Mouse (Mus musculus) liver, embryonic 15.5 days (tissue): Measurements from ENCODE around the gene Dstn. TPM values are rescaled to one million over a fixed set of nuclear protein-coding genes. Genes with fewer than 3 reads are reported as not detected.

Experiments used
- ATAC-seq: fragments of 200-750 bp; cut with Nextera tagmentation; 2 replicates; pipeline ENCODE4 v1.8.0; 2017; ENCODE audit warnings: moderate number of reproducible peaks, mild to moderate bottlenecking, moderate library complexity; ENCODE audit not compliant: insufficient read depth
- H3K27ac ChIP-seq: fragments of 300-500 bp; sonication (generic); replicated peaks from 2 replicates; pipeline ENCODE4 v1.5.1; 2015; ENCODE audit warnings: mild to moderate bottlenecking, inconsistent platforms
- H3K27me3 ChIP-seq: fragments of 300-500 bp; sonication (generic); 2 replicates; pipeline ENCODE4 v1.6.1; 2015; ENCODE audit warnings: mild to moderate bottlenecking, inconsistent platforms
- H3K36me3 ChIP-seq: fragments of 300-500 bp; sonication (generic); replicated peaks from 2 replicates; pipeline ENCODE4 v1.6.1; 2015; ENCODE audit warnings: moderate library complexity, mild to moderate bottlenecking, inconsistent platforms
- H3K4me1 ChIP-seq: fragments of 300-500 bp; sonication (generic); replicated peaks from 2 replicates; pipeline ENCODE4 v1.6.1; 2015; ENCODE audit warnings: inconsistent platforms
- H3K4me2 ChIP-seq: fragments of 300-500 bp; sonication (generic); 2 replicates; pipeline ENCODE4 v1.6.1; 2015; ENCODE audit warnings: moderate library complexity, mild to moderate bottlenecking, inconsistent platforms
- H3K4me3 ChIP-seq: fragments of 300-500 bp; sonication (generic); replicated peaks from 2 replicates; pipeline ENCODE4 v1.5.1; 2015; ENCODE audit warnings: mild to moderate bottlenecking, inconsistent platforms
- H3K9ac ChIP-seq: fragments of 300-500 bp; sonication (generic); 2 replicates; pipeline ENCODE4 v1.6.1; 2015; ENCODE audit warnings: moderate library complexity, mild to moderate bottlenecking, inconsistent platforms
- H3K9me3 ChIP-seq: fragments of 300-500 bp; sonication (generic); replicated peaks from 2 replicates; pipeline ENCODE4 v1.6.1; 2016; ENCODE audit warnings: inconsistent platforms
- WGBS: fragments of 180-500 bp; shearing (Covaris S2); methylation state at CpG from one replicate; pipeline ENCODE4 v1.1.7; 2015; ENCODE audit warnings: mixed read lengths; ENCODE audit not compliant: insufficient replicate concordance; 5-methylcytosine and 5-hydroxymethylcytosine counted together
- polyA plus RNA-seq: library from polyadenylated mRNA; unstranded; fragments of >200 nt; fragmentation: Nextera tagmentation; extraction: Ambion mirVana; gene quantifications from 2 replicates; pipeline ENCODE4 v1.2.1, GENCODE M21; 2015

Gene Dstn
- polyA plus RNA-seq, 1 experiment from 2014 or later, result 119 TPM

DNA sequence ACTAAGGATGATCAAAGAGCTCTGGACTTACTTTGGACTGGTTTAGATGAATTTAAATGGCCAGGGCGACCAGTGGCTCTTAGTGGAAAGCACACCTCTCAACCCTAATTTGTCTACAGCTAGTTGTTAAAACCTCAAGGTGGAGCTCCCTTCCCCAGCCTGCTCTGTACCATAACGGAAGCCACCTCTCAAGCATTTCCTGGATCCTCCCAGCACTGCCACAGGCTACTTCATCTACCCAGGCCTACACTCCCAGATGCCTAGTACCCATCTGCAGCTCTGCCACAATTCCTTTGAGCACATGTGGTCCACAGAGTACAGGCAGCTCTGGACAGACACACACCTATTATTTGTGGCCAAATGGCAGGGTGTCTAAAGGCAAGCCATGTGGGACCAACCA is 68.4 kb downstream of the Dstn start:
- no peak overlapping the region for H3K4me2 ChIP-seq
- no peak overlapping the region for H3K9ac ChIP-seq
- 49% methylated on average over 2 of the region's 2 CpGs for WGBS
- peaks cover 38% of the 10 kb centered on the region for H3K36me3 ChIP-seq
- H3K9me3 ChIP-seq, result no peaks in the 10 kb centered on the region
- peaks cover 30% of the 10 kb centered on the region for H3K4me1 ChIP-seq
- no peak overlapping the region for H3K27ac ChIP-seq
- H3K27me3 ChIP-seq, result no peaks in the 10 kb centered on the region
- H3K4me3 ChIP-seq, result no peak overlapping the region
- ATAC-seq, result no peak

DNA sequence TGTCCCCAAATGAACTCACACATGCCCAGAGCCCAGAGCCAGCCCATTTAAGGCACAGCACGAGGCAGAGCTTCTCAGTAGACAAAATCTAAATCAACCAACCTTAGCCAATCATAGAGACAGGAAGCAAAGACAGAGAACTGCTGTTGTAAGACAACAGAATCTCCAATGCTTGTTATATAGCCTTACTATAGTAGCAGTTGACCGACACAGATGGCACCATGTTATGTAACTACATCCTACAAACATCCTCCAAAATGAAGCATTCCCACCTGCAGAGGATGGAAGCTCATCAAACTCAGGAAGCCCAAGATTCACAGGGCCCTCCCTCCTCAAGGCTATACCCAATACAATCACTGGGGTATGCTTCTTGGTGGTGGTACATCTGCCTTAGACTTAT is 72.4 kb downstream of the Dstn start:
- WGBS, result 42% methylated on average over 2 of the region's 2 CpGs
- Histone ChIP-seq H3K4me2 (no peak overlapping the region), H3K4me3 (no peak overlapping the region), H3K9me3 (no peaks in the 10 kb centered on the region), H3K27ac (no peak overlapping the region), H3K9ac (no peak overlapping the region), H3K27me3 (no peaks in the 10 kb centered on the region), H3K4me1 (peaks cover 17% of the 10 kb centered on the region), H3K36me3 (peaks cover 38% of the 10 kb centered on the region)
- ATAC-seq, result no peak

DNA sequence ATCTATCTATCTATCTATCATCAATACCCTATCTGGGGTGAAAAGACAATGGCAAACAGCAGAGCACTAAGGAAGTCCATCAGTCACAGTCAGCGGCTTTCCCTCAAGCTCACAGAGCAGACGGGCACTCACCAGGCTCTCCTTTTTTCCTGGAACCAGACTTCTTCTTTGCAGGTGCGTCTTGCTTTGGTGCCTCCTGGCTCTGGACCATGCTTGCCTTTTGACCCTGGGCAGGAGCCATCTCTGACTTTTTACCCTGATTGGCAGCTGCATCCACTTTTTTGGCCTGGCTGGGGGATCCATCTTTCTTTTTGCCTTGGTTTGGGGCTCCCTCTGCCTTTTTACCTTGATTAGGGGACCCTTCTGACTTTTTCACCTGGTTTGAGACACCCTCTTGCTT is 72.9 kb downstream of the Dstn start:
- no peaks in the 10 kb centered on the region for H3K9me3 ChIP-seq
- H3K27me3 ChIP-seq, result no peaks in the 10 kb centered on the region
- no peak for ATAC-seq
- H3K4me1 ChIP-seq, result peaks cover 21% of the 10 kb centered on the region
- 76% methylated on average over 3 of the region's 3 CpGs for WGBS
- no peak overlapping the region for H3K4me3 ChIP-seq
- no peak overlapping the region for H3K4me2 ChIP-seq
- peaks cover 38% of the 10 kb centered on the region for H3K36me3 ChIP-seq
- H3K9ac ChIP-seq, result no peak overlapping the region
- no peak overlapping the region for H3K27ac ChIP-seq

DNA sequence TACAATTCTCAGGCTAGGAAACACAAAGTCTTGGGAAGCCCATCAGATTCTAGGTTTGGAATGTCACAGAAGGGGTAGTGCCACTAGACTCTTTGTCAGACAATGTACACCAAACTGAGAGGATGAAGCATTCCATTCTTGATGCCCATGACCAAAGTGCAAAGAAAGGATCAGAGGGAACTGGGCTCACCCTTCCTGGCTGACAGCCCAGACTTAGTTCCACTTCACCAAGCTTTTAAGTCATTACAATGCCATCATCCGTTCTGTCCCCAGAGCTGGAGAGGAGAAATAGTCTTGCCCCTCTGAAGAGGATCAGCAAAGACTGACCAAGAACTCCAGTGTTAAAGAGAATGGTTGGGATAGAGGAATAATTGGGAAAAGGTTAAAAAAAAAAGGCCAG is 75.9 kb downstream of the Dstn start:
- ATAC-seq, result no peak
- WGBS, result 57% methylated on average over 1 of the region's 1 CpGs
- Histone ChIP-seq H3K4me3 (no peak overlapping the region), H3K4me1 (peaks cover 25% of the 10 kb centered on the region), H3K27me3 (no peaks in the 10 kb centered on the region), H3K36me3 (peaks cover 12% of the 10 kb centered on the region), H3K9ac (no peak overlapping the region), H3K9me3 (no peaks in the 10 kb centered on the region), H3K27ac (no peak overlapping the region), H3K4me2 (no peak overlapping the region)

- H3K36me3 ChIP-seq, result peaks cover 11% of the 10 kb centered on the region; the same call in 1 of the 2 replicates
- no peak overlapping the region for H3K4me2 ChIP-seq
- no peaks in the 10 kb centered on the region for H3K27me3 ChIP-seq
- no peak overlapping the region for H3K27ac ChIP-seq
- no peak for ATAC-seq
- no peaks in the 10 kb centered on the region for H3K9me3 ChIP-seq
- no peak overlapping the region for H3K9ac ChIP-seq
- H3K4me3 ChIP-seq, result no peak overlapping the region
- 75% methylated on average over 7 of the region's 7 CpGs for WGBS
- peaks cover 28% of the 10 kb centered on the region for H3K4me1 ChIP-seq
These were observed 77.0 kb downstream of the Dstn start for GRCm38 (mm10) chr2:143991964-143992672.

Other genes starting within 250 kb of the Dstn start
- 0.14 and 0.22 TPM in 2 replicates for gene Bfsp1, start 52.1 kb upstream of the Dstn start, polyA plus RNA-seq
- 58.9 and 76.1 TPM in 2 replicates for gene Rrbp1, start 95.9 kb downstream of the Dstn start, polyA plus RNA-seq
- gene Banf2, start 117.7 kb downstream of the Dstn start, polyA plus RNA-seq, result not detected in 2 replicates